Mouse (Mus musculus): Measurements from ENCODE around the gene Lcn5. TPM values are rescaled to one million over a fixed set of nuclear protein-coding genes. Genes with fewer than 3 reads are reported as not detected.

The Lcn5 gene
- polyA plus RNA-seq, 1 experiment from 2014 or later: not detected

DNA sequence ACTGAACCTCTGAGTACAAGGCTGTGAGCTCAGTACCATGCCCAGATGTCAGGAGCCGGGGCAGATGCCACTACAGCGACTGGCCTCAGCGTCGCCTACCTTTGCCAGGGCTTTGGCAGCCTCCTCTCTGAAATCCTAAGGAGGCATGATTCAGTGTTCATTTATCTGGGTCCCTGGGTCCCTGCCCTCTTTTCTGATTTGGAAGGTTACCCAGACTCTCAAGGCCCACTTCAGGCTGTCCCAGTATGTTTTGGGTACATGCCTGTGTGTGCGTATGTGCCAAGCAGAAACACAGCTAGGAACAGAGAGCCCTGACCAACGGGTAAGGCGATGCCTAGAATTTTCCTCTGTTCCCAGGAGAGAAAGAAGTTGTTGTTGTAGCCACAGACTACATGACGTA, 2.5 kb downstream of the Lcn5 start:
- Histone ChIP-seq H3K36me3 (ENCODE audit: control insufficient read depth, insufficient read depth, low read length) (no peaks in the 10 kb centered on the region), H3K27me3 (ENCODE audit: control insufficient read depth, insufficient read depth, low read length) (no peaks in the 10 kb centered on the region), H3K4me1 (ENCODE audit: control insufficient read depth, insufficient read depth, low read length) (no peaks in the 10 kb centered on the region), H3K9ac (ENCODE audit: low read length) (no peak overlapping the region), H3K4me2 (ENCODE audit: low read depth) (no peak overlapping the region), H3K4me3 (ENCODE audit: low read depth, low read length) (no peak overlapping the region), H3K27ac (ENCODE audit: low read depth, low read length) (no peak overlapping the region), H3K9me3 (ENCODE audit: control insufficient read depth, low read length) (no peaks in the 10 kb centered on the region)
- no peak for DNase-seq (ENCODE audit: low spot score)
- ATAC-seq (ENCODE audit: insufficient read depth, low FRiP score, low TSS enrichment): no peak
- WGBS: 86% methylated on average over 8 of the region's 8 CpGs

DNA sequence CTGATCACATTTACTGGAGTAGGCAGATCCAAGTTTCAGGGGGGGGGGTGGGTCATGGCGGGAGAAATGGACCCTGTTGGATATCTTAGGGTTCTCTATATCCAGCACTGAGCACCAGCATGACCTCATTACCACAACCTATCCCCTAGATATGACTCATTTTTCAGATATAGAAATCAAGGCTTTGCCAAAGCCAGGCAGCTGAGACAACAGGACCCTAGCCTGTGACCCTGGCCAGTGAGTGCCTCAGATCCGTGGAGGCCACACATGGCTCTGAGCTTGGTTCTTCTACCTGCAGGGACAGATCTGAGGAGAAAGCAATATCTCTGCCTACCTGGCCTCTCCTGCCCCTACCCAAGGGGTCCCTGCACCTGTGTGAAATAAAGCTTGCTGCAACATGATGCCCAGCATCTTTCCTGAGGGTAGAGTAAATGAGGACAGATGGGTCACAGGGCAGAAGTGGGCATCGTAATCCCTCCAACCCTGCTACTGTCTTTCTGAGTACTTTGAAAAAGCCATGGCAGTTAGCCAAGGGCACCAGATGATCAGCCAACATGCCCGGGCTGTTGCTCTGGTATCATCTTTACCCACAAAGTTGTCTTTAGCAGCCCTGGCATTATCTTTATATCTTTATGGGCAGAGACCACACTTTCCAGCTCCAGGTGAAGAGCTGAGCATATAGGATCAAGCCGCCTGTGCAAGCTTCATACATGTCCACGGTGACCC, 3.7 kb downstream of the Lcn5 start:
- Histone ChIP-seq H3K4me2 (ENCODE audit: low read depth) (no peak overlapping the region), H3K4me1 (ENCODE audit: control insufficient read depth, insufficient read depth, low read length) (no peaks in the 10 kb centered on the region), H3K9ac (ENCODE audit: low read length) (no peak overlapping the region), H3K36me3 (ENCODE audit: control insufficient read depth, insufficient read depth, low read length) (no peaks in the 10 kb centered on the region), H3K27me3 (ENCODE audit: control insufficient read depth, insufficient read depth, low read length) (no peaks in the 10 kb centered on the region), H3K4me3 (ENCODE audit: low read depth, low read length) (no peak overlapping the region), H3K9me3 (ENCODE audit: control insufficient read depth, low read length) (no peaks in the 10 kb centered on the region), H3K27ac (ENCODE audit: low read depth, low read length) (no peak overlapping the region)
- ATAC-seq (ENCODE audit: insufficient read depth, low FRiP score, low TSS enrichment) (no peak), DNase-seq (ENCODE audit: low spot score) (no peak)
- WGBS: 84% methylated on average over 6 of the region's 6 CpGs

DNA sequence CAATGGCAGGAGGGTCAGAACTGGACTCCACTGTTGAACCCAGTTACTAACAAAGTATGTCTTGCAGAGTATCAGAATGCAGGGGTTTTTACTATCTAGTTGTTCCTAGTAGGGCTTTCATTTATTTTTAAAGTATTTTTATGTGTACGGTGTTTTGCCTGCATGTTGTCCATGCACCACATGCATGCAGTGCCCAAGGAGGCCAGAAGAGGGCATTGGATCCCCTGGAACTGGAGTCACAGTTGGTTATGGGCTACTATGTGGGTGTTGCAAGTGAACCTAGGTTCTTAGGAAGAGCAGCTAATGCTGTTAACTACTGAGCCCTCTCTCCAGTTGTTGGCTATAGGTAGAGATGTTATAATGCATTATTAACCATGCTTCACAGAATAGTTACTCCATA, 5.8 kb downstream of the Lcn5 start:
- Histone ChIP-seq H3K4me2 (ENCODE audit: low read depth) (no peak overlapping the region), H3K9me3 (ENCODE audit: control insufficient read depth, low read length) (no peaks in the 10 kb centered on the region), H3K36me3 (ENCODE audit: control insufficient read depth, insufficient read depth, low read length) (no peaks in the 10 kb centered on the region), H3K27me3 (ENCODE audit: control insufficient read depth, insufficient read depth, low read length) (no peaks in the 10 kb centered on the region), H3K9ac (ENCODE audit: low read length) (no peak overlapping the region), H3K4me1 (ENCODE audit: control insufficient read depth, insufficient read depth, low read length) (no peaks in the 10 kb centered on the region), H3K4me3 (ENCODE audit: low read depth, low read length) (no peak overlapping the region), H3K27ac (ENCODE audit: low read depth, low read length) (no peak overlapping the region)
- DNase-seq (ENCODE audit: low spot score) (peak; percentile 32), ATAC-seq (ENCODE audit: insufficient read depth, low FRiP score, low TSS enrichment) (no peak)
- 77% methylated on average over 1 of the region's 1 CpGs for WGBS

DNA sequence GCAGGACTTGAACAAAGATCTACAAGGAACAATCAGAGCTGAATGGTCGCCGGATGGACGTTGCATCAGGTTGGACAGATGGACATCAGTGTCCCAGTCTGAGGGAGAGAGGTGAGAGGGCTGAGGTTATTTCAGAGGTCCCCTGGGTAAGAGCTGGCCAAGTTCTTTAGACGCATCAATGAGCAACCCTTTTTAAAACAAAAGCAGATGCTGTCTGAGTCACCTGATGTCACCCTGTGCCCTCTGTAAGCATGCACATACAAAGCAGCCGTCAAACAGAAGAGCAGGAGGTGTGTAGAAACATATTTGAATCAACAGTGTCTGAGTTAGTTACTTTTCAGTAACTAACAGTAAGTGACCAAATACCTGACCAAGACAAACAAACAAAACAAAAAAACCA, 6.4 kb downstream of the Lcn5 start:
- H3K36me3 ChIP-seq (ENCODE audit: control insufficient read depth, insufficient read depth, low read length): no peaks in the 10 kb centered on the region
- ATAC-seq (ENCODE audit: insufficient read depth, low FRiP score, low TSS enrichment) (no peak), DNase-seq (ENCODE audit: low spot score) (no peak)
- 78% methylated on average over 5 of the region's 5 CpGs for WGBS
- no peak overlapping the region for H3K27ac ChIP-seq (ENCODE audit: low read depth, low read length)
- no peaks in the 10 kb centered on the region for H3K9me3 ChIP-seq (ENCODE audit: control insufficient read depth, low read length)
- no peaks in the 10 kb centered on the region for H3K27me3 ChIP-seq (ENCODE audit: control insufficient read depth, insufficient read depth, low read length)
- H3K9ac ChIP-seq (ENCODE audit: low read length): no peak overlapping the region
- H3K4me3 ChIP-seq (ENCODE audit: low read depth, low read length): no peak overlapping the region
- no peak overlapping the region for H3K4me2 ChIP-seq (ENCODE audit: low read depth)
- H3K4me1 ChIP-seq (ENCODE audit: control insufficient read depth, insufficient read depth, low read length): no peaks in the 10 kb centered on the region

DNA sequence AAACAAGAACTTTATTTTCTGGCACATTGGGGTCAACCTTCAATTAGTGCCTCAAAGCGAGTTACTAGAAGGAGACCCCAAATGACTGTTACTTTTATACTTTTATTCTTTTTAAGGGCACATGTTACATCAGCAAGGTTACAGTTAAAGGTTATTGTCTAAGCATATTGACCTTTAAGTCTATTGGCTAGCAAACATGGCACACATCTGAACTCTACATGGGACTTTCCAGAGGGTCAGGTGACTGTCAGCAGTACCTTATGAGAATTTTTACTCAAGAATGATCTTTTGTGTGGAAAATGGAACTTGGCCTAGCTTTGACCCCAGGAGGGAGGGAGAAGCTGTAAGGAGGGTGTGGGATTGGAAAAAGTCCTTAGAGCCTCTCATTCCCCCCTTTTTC, 8.8 kb downstream of the Lcn5 start:
- Histone ChIP-seq H3K4me2 (ENCODE audit: low read depth) (no peak overlapping the region), H3K9me3 (ENCODE audit: control insufficient read depth, low read length) (no peaks in the 10 kb centered on the region), H3K4me1 (ENCODE audit: control insufficient read depth, insufficient read depth, low read length) (no peaks in the 10 kb centered on the region), H3K27me3 (ENCODE audit: control insufficient read depth, insufficient read depth, low read length) (no peaks in the 10 kb centered on the region), H3K4me3 (ENCODE audit: low read depth, low read length) (no peak overlapping the region), H3K36me3 (ENCODE audit: control insufficient read depth, insufficient read depth, low read length) (no peaks in the 10 kb centered on the region), H3K9ac (ENCODE audit: low read length) (no peak overlapping the region), H3K27ac (ENCODE audit: low read depth, low read length) (no peak overlapping the region)
- DNase-seq (ENCODE audit: low spot score) (no peak), ATAC-seq (ENCODE audit: insufficient read depth, low FRiP score, low TSS enrichment) (no peak)
- 58% methylated on average over 1 of the region's 1 CpGs for WGBS

DNA sequence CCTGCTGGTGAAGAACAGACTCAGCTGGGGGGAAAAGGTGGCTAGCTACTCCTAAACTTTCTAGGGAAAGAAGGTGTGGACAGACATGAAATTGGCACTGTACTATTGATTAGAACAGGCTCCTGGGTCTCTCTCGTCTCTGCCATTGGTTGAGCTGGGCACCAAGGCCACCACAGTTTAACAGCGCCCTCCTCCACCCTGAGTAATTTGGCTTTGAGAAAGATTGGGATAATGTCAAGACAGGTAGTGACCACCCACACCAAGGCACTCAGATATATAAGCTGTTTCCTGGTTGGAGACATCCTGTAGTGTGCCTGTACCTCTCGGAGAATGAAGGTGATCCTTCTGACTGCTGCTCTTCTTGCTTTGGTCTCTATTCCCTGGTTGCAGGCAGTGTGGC, 18.7 kb downstream of the Lcn5 start, which contains the start of gene Lcn6:
Lcn6 (plus strand) TSS at position 301 of the 400 bp plus-strand sequence.
- no peaks in the 10 kb centered on the region for H3K4me1 ChIP-seq (ENCODE audit: control insufficient read depth, insufficient read depth, low read length)
- no peaks in the 10 kb centered on the region for H3K36me3 ChIP-seq (ENCODE audit: control insufficient read depth, insufficient read depth, low read length)
- no peak within 1 kb of the TSS for H3K4me2 ChIP-seq (ENCODE audit: low read depth)
- H3K9me3 ChIP-seq (ENCODE audit: control insufficient read depth, low read length): no peaks in the 10 kb centered on the region
- DNase-seq (ENCODE audit: low spot score) (no peak), ATAC-seq (ENCODE audit: insufficient read depth, low FRiP score, low TSS enrichment) (no peak)
- H3K27ac ChIP-seq (ENCODE audit: low read depth, low read length): no peak within 1 kb of the TSS
- 98% methylated on average over 3 of the region's 3 CpGs for WGBS
- no peak within 1 kb of the TSS for H3K9ac ChIP-seq (ENCODE audit: low read length)
- H3K27me3 ChIP-seq (ENCODE audit: control insufficient read depth, insufficient read depth, low read length): no peaks in the 10 kb centered on the region
- H3K4me3 ChIP-seq (ENCODE audit: low read depth, low read length): no peak within 1 kb of the TSS

DNA sequence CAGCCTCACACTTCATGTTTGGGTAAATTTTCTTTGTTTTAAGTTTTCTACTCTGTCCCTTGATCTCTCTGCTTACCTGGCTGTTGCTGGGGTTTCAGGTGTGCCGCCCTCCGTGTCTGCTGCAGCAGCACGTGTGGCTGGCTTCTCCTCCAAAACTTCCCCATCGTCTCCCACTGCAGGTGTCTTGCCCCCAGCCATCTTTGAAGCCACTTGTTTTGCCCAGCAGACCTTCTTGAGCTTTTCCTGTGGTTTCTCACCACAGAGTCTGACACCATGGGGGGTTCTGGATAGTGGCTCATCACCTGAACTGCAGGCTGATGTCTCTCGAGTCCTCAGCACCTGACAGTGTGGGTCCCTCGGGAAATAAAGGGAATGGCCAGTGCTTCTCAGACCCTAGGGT, 21.8 kb downstream of the Lcn5 start:
- H3K4me3 ChIP-seq (ENCODE audit: low read depth, low read length): no peak overlapping the region
- H3K9me3 ChIP-seq (ENCODE audit: control insufficient read depth, low read length): no peaks in the 10 kb centered on the region
- H3K4me1 ChIP-seq (ENCODE audit: control insufficient read depth, insufficient read depth, low read length): no peaks in the 10 kb centered on the region
- H3K27me3 ChIP-seq (ENCODE audit: control insufficient read depth, insufficient read depth, low read length): no peaks in the 10 kb centered on the region
- ATAC-seq (ENCODE audit: insufficient read depth, low FRiP score, low TSS enrichment) (no peak), DNase-seq (ENCODE audit: low spot score) (no peak)
- no peak overlapping the region for H3K9ac ChIP-seq (ENCODE audit: low read length)
- 84% methylated on average over 6 of the region's 6 CpGs for WGBS
- H3K4me2 ChIP-seq (ENCODE audit: low read depth): no peak overlapping the region
- H3K36me3 ChIP-seq (ENCODE audit: control insufficient read depth, insufficient read depth, low read length): no peaks in the 10 kb centered on the region
- H3K27ac ChIP-seq (ENCODE audit: low read depth, low read length): no peak overlapping the region

DNA sequence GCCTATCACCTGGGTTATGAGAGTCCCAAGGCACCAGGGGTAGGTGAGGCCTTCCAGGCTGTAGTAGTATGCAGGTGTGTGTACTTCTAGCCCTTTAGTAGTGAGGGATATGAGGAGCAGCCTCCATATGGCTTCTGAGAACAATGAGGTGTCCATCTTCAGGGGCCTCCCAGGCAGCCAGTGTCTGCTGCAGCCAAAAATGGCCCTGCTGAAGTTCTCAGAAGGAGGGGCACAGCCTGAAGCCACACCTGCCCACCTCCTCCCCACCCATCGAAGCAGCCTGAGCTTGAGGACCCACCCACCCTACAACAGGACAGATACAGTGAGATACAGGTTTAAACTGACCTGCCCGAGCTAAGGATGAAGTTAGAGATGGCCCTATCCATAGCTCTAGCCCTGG, 24.7 kb downstream of the Lcn5 start, which contains the start of gene Lcn10:
Lcn10 (plus strand) TSS at position 301 of the 400 bp plus-strand sequence.
- no peak for ATAC-seq (ENCODE audit: insufficient read depth, low FRiP score, low TSS enrichment)
- Histone ChIP-seq H3K36me3 (ENCODE audit: control insufficient read depth, insufficient read depth, low read length) (no peaks in the 10 kb centered on the region), H3K9me3 (ENCODE audit: control insufficient read depth, low read length) (no peaks in the 10 kb centered on the region), H3K9ac (ENCODE audit: low read length) (no peak within 1 kb of the TSS), H3K4me3 (ENCODE audit: low read depth, low read length) (no peak within 1 kb of the TSS), H3K27ac (ENCODE audit: low read depth, low read length) (no peak within 1 kb of the TSS), H3K4me2 (ENCODE audit: low read depth) (no peak within 1 kb of the TSS), H3K27me3 (ENCODE audit: control insufficient read depth, insufficient read depth, low read length) (no peaks in the 10 kb centered on the region), H3K4me1 (ENCODE audit: control insufficient read depth, insufficient read depth, low read length) (no peaks in the 10 kb centered on the region)
- 69% methylated on average over 2 of the region's 2 CpGs for WGBS
- no peak for DNase-seq (ENCODE audit: low spot score)

DNA sequence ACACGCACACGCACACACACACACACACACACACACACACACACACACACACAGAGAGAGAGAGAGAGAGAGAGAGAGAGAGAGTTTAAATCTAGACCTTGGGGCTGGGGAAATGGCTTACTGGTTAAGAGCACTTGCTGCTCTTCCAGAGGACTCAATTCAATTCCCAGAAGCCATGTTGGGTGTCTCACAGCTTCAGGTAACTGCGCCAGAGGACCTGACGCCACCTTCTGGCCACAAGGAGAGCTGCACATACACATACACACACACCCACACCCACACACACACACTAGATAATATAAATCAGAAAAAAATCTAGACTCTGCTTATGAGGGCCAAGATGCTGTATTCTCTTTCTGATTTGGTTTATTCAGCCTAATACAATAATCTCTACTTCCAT, 29.2 kb downstream of the Lcn5 start:
- Histone ChIP-seq H3K4me2 (ENCODE audit: low read depth) (no peak overlapping the region), H3K27me3 (ENCODE audit: control insufficient read depth, insufficient read depth, low read length) (no peaks in the 10 kb centered on the region), H3K9ac (ENCODE audit: low read length) (no peak overlapping the region), H3K27ac (ENCODE audit: low read depth, low read length) (no peak overlapping the region), H3K4me3 (ENCODE audit: low read depth, low read length) (no peak overlapping the region), H3K36me3 (ENCODE audit: control insufficient read depth, insufficient read depth, low read length) (no peaks in the 10 kb centered on the region), H3K4me1 (ENCODE audit: control insufficient read depth, insufficient read depth, low read length) (no peaks in the 10 kb centered on the region), H3K9me3 (ENCODE audit: control insufficient read depth, low read length) (no peaks in the 10 kb centered on the region)
- ATAC-seq (ENCODE audit: insufficient read depth, low FRiP score, low TSS enrichment): no peak
- WGBS: 68% methylated on average over 3 of the region's 4 CpGs
- DNase-seq (ENCODE audit: low spot score): no peak

Data from neural tube, embryonic 11.5 days (tissue).